Mouse (Mus musculus) CD4-positive, CD25-positive, alpha-beta regulatory T cell, adult 4 months (primary cell): Measurements from ENCODE around the gene Il13. TPM values are rescaled to one million over a fixed set of nuclear protein-coding genes. Genes with fewer than 3 reads are reported as not detected.

ENCODE experiments used
- ATAC-seq: one replicate; pipeline ENCODE4 v1.8.0; 2017
- polyA plus RNA-seq, 2 experiments: library from polyadenylated mRNA; unstranded; fragments of 100-300 nt; shearing (Covaris generic); gene quantifications; one replicate each; pipeline ENCODE4 v1.2.1; 2017

The Il13 gene
- polyA plus RNA-seq = not detected

DNA sequence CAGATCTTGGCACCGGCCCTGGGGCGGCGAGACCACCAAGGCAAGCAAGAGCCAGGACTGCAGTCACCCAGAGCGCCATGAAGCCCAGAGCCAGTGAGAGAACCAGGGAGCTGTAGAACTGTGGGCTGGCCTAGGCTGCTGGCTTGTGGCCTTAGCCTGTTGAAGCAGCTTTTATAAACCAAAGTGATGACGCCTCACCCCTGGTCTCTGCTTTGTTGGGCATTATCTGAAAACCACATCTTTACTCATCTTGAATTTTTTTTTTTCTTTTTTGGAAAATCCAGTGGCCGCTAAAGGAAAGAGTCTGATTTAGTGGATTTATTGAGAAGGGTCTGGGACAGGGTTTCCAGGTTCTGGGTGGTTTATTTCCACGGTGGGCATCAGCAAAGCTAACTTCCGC, at the start of gene Il13:
Gene Il13, minus strand, starts transcription at position 147 of the 400 bp plus-strand sequence.
- ATAC-seq = no peak

DNA sequence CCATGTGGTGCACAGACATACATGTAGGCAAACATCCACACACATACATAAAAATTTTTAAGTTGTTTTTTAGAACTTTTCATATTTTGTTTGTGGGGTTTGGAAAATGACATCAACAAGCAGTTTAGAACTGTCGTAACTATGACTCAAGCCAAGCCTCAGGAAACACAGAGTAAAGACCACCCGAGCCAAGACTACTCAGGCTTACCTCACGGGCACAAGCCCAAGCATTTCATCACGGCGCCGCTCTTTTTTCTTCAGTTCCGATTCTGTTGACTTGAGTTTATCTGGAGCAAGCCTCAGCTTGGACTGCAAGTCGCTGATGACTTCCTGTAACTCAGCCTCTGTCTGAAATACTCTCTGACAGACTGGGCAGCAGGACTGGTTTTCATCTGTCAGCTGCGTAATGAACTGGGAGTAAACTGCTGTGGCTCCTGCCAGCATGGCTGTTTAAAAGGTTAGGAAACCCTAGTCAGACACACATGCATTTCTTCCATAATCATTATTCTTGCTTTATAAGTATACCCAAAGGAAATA, 48.6 kb upstream of the Il13 start:
- ATAC-seq = no peak

DNA sequence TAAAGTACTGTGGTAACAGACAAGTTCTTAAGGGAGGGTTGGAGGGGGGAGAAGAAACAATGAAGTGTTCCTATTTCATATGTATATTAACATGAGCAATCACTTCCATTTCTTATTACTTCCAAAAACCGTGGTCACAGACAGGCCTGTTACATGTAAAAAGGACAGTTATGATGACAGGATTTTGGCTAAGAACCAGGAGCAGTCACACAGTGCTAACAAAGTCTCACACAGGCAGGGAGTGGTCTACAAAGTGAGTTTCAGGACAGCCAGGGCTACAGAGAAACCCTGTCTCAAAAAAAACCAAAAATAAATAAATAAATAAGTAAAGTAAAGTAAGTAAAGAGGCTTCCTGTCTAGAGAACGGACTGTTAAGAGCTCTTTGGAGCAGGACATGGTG, 47.7 kb upstream of the Il13 start:
- ATAC-seq = no peak

DNA sequence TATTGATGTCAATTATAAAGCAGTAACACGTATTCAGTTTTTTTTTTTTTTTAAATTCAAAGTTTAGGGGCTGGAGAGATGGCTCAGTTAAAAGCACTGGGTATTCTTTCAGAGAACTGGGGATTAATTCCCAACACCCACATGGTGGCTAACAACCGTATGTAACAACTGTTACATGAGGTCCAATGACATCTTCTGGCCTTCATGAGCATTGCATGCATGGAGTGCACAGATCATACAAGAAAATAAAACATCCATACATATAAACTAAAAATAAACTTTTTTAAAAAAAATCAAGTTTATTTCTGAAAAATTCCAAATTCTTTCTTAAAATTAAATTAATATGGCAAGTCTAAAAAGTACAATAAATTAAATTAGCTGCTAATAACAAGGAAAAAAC, 47.2 kb upstream of the Il13 start:
- ATAC-seq = no peak

DNA sequence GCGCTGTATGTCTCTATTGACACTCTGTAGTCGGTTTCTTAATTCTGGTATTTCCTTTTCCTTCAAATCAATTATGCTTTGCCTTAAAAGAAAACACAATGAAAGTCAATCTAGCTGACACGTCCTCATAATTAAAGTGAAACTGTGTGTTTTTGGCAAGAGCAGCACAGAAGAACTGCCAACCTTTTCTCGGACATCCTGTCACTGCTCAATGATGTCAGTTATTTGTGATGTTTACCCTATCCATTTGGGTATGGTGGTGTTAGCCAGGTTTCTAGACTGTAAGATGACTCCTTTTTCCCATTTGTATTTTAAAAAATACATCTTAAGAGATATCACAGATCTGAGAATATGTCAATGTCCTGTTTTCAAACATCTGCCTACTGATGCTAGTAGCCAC, 45.6 kb upstream of the Il13 start:
- ATAC-seq = no peak

DNA sequence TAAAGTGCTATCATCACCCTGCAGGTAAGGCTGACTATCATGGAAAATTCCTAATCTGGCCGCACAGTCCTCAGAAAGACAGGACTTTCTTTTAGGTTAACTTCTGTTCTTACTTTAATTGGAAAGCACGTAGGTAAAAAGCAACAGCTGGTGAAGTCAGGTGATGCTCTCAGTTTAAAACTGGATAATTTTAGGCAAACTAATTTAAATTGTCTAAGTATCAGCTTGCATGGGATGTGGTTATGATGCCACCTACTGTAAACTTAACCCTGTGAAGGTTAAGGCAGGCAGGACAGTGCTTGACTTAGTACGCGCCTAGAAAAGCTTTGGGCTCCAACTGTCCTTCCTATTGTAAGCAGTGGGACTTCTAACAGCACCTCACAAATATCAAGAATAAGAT, 36.9 kb upstream of the Il13 start:
- no peak for ATAC-seq

DNA sequence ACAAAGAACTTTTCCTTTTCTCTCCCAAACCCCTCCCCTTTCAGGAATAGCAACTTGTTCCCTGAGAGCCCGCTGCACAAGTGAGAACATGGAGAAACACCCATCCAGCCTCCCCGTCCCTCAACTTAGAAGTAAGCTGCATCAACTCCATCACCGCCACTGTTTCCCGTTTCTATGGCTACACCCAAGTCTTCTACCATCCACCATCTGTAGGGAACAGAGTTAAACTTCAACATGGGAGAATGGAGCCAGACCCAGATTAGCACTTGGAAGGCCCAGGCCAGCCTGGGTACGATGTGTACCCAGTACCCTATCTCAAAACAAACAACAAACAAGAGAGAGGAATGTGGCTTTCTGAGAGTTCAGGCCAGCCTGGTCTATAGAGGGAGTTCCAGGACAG, 29.6 kb upstream of the Il13 start:
- no peak for ATAC-seq

DNA sequence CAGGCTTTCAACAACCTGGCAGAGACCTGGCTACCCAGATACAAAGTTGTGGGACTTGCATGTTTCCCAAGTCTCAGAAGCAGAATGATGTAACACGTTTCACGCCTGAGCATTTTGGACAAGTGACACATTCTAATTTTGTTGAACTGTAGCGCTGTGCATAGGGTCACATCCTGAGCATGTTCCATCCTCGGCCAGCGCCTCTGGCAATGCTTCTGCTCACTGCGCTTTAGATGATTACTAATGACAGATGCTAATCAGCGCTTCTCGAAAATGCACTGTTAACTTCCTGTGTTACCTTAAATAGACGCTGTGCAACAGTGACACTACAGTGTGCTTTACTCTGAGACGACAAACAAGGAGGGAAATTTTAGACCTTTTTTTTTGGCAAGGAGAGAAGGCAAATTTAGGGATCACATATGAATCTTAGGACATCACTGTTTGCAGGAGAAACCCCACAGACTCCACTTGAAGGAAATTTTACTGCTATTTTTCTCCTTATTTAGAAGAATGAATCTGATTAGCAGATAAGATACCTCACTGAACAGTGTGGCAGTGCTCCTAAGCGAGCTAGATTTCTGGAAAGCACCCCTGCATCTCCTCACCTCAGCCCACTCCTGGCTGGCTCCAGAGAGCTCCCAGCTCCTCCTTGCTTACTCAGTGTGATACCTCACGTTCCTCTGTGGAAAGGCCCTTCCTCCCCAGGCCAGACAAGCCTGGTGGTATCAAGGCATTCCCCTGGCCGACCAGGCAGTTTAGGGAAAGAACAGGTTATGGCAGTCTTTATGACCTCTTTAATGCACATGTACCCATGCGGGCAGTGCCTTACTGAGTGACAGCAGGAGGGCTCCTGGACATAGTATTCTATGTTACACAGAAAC, 28.5 kb upstream of the Il13 start:
- ATAC-seq = peak; percentile 87

DNA sequence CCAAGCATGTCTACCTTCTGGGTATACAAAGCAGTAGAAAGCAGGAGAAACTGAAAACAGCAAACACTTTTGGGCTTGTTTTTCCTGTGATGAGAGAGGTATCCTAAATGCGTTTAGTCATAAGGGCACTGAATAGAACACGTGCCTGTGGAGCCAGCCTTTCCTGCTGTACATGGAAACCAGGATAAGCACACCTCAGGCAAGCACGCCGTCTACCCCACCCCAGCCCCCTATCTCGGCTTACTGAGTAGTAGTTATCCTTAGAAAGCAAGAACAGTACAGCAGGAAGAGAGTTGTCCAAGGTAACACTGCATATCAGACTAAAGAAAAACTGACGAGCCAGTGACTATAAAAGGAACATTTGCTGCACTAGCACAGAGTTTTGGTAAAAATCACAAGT, 23.3 kb upstream of the Il13 start:
- ATAC-seq = no peak

DNA sequence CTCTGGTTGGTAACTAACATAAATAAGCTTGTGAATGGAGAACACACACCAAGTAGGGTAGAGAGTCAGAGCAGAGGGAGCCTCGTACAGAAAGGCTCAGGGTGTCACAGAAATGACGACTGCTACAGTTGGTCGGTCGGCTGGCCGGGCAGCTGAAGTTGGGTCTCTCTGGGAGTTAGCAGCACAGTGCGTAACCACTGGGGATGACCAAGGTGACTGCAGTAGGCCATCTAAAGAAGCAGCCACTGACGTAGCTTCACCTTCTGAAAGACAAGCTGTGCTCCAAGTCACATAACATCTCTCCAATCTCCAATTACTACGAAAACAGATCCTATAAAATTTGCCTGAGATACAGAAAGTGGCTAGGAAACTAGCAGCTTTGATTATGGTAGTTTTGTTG, 22.9 kb upstream of the Il13 start:
- ATAC-seq = no peak

DNA sequence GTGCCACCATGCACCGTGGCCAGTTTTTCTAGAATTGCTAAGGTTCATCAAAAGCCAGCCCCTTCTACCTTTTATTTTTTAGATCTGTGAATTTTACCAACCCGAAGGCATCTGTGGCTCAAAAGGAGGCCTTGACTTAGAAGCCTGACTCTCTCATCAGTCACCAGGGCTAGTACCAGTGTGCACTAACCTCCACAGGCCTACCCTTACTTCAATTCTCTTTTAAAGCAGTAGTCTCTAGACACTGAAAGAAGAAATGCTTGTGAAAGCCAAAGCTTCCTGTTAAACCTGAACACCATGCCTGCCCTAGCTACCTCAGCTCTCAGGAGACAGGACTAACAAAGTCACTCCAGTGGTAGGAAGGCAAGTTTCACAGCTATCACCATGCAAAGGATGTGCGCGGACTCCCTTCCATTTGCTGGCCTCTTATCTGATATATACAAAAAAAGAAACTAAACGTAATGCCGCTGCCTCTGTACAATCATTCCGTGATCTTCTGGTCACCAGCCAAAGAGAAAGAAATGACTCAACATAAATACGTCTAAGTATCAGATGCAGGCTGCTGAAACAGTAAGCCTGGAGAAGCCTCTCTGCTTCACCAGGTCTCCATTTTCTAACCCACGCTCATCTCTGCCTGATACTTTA, 22.2 kb upstream of the Il13 start:
- peak; percentile 90 for ATAC-seq

DNA sequence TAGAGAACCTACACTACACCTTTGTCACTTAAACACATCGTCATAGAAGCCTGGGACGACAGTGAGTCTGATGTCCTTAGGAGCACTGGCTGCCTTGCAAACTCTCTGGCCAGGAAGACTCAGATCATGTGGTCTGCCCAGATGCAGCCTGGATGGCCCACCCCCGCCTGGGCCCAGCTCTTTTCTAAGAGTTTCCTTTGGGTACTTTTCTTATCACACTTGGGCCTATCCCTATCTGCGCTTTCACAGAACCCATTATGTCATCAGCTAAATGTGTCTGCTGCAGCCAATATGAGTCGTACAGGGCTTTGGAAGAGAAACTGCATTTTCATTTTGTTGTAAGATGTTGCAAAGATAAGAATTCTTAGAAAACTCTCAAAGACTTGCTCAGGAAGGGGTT, 20.5 kb upstream of the Il13 start:
- no peak for ATAC-seq

DNA sequence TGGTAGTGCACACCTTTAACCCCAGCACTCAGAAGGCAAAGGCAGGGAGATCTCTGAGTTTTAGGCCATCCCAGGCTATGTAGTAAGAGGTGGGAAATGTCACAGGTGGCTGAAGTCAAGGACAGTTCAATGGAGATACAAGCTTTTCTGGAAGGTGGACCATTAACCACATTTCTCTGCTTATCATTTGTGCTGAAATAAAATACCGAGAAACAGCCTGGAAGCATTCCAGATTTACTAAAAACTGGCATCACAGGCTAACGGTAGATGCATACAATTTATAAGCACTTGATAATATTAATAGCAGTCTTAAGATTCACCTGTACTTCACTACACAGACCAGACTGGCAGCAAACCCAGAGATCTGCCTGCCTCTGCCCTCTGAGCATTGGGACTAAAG, 17.9 kb upstream of the Il13 start:
- ATAC-seq = no peak

DNA sequence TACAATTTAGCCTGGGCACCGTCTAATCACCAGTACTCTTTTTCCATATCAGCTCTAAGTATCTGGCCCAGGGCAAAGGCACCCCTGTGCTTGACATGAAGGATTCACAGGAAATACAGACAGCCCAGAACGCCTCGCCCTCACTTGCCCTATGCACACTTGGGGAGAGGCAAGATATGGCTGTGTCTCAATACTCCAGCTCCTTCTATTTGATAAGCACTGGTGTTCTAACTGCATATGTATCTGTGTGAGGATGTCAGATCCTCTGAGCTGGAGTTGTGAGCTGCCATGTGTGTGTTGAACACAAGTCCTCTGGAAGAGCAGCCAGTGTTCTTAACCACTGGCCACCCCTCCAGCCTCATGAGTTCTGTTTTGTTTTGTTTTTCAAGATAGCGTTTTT, 16.9 kb upstream of the Il13 start:
- ATAC-seq = no peak

DNA sequence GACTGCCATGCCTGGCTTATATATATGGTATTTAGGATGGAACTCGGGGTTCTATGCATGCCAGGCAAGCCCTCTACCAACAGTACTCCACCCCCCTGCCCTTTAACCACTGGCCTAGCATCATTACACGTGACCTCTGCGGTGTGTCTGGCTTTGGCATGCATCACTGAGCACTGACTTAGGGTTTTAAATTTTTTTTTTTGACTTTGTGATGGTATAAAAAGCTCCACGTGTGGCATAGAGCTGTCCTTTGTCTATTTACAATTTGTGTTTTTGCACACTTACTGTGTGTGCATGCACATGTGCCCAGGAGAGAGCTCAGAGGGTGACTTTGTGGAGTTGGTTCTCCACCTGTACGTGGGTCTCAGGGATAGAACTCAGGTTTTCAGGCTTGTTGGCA, 9.5 kb upstream of the Il13 start:
- ATAC-seq = no peak

DNA sequence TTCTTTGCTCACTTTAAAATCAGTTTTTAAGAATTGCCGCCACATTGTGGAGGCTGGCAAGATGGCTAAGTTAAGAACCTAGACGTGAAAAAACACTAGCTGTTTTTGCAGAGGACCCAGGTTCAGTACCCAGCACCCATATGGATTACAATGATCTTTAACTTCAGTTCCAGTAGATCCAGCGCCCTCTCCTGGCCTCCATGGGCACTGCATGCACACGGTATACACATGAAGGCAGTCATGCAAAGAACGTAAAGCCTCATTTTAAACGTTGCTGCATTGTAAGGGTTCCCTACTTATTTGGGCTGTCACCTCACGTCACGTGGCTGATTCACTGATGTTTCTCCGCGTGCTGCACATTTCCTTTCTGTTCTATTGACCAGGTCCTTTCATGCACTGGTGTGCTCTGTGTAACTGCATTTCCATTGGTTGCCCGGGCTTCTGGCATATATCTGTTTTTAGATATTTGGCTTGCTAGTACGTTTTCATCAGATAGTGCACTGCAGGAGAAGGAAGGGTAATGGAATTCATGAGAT, 8.3 kb upstream of the Il13 start:
- no peak for ATAC-seq

DNA sequence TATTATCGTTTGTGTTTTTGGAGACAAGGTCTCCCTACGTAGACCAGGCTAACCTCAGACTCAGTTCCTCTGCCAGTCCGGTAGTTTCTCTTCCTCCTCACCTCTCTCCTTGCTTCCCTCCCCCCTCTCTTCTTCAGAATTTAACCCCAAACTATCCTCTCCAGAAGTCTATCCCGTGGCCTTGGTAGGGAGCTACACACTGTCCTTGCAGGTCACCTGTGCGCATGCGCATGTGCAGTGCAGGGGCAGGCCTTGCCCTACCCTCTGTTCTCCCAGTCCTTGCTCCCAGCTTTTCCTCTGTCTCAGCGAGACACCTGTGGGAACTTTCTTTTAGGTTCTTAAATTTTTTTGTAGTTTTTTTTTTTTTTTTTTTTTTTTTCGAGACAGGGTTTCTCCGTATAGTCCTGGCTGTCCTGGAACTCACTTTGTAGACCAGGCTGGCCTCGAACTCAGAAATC, 3.3 kb upstream of the Il13 start:
- no peak for ATAC-seq

DNA sequence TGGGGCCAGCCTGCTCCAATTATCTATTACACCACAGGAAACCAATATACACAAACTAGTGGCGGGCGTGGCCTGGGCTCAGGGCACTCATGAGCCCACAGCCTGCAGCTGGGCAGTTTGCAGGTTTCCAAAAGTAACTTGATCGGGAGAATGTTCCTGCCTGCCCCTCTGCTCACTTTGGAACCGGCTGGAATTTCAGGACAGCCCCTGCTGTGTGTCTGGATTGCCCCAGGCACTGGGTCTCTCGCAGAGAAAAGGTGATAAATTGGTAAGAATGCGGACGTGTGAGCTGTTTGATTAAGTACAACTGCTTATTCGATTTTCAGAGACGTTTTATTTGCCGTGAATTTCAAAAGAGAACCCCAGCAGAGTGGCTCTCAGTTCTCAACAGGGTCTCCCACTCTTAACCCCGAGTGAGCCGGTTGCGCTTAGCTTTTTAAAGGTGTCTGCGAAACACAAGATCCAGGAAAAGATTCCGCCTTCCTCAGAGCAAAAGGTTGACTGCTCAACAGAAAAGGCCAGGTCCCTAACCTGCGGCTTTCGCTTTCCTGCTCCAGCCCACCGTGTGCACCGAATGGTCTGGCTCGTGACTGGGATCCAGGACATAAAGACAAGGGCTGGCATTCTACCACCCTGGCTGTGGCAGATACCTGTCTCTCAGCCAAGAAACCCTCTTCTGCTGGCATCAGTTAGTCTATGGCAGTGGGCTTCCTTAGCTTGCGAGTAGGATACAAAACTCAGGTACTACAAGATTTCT, 2.7 kb upstream of the Il13 start:
- no peak for ATAC-seq

DNA sequence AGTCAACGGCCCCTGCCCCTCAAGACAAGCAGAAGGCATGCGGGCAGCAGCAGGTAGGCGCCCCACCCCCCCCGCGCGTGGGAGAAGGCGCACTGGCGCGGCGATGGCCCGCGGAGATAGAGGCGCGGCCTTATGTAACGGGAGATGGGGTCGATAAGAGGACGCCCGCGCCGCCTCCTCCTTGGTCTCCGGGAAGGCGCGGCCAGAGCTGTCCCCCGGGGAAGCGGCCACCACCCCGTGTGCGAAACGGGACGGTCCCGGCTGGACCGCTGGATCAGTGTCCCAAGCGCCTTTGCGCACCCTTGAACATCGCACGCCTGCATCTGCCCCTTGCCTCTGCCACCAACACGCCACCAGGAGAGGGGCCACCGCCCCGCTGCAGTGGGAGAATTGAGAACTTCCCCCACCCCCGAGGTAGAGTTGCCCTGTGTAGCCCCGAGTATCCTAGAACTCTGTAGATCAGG, 1.7 kb upstream of the Il13 start:
- peak; percentile 26 for ATAC-seq

DNA sequence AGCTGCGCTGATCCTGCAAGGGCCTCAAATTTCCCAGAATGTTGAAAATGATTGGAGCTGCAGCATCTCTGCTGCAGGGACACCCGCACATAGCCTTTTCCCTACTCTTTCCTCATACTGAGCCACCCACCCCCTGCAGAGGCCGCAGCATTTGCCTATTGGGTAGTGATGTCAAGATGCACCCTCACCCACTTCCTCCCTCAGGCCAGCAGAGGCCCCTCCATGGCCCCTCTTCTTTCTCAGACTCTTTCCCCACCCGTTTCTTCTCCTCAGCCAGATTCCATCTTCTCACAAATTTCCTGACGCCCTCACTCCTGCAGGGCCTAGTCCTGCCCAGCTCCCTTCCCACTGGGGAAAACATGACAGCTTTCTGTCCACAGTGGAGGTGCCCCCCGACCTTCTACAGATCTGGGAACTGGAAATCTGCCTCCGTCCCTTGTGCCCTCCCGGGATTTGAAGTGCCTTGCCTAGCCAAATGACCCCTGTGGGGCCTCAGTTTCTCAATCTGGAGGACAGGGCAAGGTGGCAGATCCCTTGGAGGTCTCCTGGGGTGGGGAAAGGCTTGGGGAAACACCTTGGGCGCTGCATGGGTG, 1.2 kb upstream of the Il13 start:
- no peak for ATAC-seq

DNA sequence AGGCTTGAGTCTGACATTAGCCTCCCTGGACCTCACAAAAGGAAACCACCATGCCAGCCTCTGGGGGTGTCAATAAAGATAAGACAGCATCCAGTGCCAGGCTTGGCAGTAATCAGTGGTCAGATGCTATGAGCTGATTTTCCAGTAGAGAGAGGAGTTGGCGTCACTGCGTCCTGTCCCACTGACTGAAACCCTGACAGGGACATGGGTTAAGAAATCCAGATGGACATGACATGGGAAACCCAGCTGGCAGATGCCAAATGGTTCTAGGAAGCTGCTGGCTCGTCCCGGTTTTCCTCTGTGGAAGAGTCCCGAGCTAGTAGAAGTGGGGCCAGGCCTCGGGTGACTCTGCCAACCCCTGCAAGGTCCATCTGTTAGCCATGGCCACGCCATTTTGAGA, 858 bp downstream of the Il13 start:
- ATAC-seq = no peak

DNA sequence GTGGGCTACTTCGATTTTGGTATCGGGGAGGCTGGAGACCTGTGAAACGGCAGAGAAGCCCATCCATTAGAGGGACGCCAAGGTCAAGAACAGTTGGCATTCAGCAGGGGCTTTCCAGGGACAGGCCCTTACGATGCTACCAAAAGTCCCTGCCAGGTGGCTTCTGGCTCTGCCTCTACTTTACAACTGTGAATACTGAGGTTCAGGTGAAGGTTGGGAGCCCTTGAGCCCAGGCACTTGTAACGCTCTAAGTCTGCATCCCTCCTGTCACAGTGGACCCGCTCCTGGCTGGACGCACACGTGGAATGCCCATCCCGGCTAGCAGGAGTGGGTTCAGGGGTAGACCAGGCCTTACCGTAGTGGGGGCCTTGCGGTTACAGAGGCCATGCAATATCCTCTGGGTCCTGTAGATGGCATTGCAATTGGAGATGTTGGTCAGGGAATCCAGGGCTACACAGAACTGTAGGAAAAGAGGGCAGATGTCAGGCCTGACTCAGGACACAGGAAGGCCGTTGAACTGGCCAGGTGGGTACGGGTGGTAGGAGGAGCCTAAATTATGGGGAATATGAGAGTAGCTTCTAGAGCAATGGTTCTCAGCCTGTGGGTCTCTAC, 2.3 kb downstream of the Il13 start:
- ATAC-seq = no peak
